Mouse (Mus musculus): Measurements from ENCODE around the gene Atp5f1. TPM values are rescaled to one million over a fixed set of nuclear protein-coding genes. Genes with fewer than 3 reads are reported as not detected.
"Not testable (repeated sequence)": the region's sequence is repeated elsewhere in the genome, so short reads cannot be mapped to it uniquely, and the experiment has no call there.

Gene Atp5f1
- polyA plus RNA-seq, 1 experiment from 2014 or later = 587 TPM

DNA sequence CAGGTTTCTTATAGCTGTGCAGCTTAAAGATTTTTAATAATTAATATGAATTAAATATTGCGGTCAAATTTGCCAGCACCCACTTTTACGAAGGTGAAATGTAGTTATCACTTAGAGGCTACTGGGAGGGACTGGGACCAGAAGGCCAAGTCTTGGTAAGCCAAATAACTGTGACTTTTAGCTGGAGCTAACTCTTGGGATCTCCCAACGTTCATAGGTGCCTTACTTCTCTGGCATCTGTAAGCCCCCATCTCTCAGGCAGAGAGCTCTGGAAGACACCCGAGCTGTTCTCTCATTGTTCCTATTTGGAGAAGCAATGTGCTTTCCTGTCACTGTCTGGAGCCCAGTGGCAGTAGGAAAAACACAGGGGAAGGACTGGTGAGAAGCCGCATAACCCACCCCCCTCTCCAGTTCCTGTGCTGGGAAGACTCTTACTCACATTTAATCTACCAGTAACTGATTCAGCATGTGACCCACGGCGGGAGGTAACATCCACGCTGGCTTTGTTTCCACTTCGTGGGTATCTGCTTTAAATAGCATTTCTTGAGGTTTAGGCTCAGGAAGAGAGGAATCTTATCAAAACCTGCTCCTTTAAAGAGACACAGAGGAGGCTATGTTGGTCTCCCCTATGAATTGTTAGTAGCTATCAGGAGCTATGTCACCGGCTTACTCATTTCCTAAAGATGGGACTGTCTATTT is 42.1 kb downstream of the Atp5f1 start:
- H3K4me2 ChIP-seq (replicated peaks; ENCODE audit: low read depth, low read length) = no peak overlapping the region
- 71% methylated on average over 10 of the region's 10 CpGs for WGBS

DNA sequence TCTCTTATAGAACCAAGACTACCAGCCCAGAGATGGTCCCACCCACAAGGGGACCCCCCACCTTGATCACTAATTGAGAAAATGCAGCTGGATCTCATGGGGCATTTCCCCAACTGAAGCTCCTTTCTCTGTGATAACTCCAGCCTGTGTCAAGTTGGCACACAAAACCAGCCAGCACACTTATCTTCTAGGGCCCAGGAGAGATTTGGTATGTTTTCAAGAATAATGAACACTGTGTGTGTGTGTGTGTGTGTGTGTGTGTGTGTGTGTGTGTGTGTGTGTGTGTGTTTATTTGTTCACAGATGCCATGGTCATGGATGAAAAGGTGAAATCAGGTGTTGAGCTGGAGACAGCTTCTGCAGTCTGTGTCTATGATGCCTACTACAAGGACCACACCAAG is 43.4 kb downstream of the Atp5f1 start:
- not testable (repeated sequence) for H3K9me3 ChIP-seq (ENCODE audit: low read length); H3K27ac ChIP-seq (ENCODE audit: low read length); H3K36me3 ChIP-seq (ENCODE audit: insufficient read depth, low read length); H3K9ac ChIP-seq (replicated peaks; ENCODE audit: low read length); H3K27me3 ChIP-seq (ENCODE audit: insufficient read depth, low read length); H3K4me3 ChIP-seq (ENCODE audit: low read length); H3K4me2 ChIP-seq (replicated peaks; ENCODE audit: low read depth, low read length); ATAC-seq (ENCODE audit: low FRiP score, low TSS enrichment); H3K4me1 ChIP-seq (ENCODE audit: insufficient read depth, low read length)

More for the DNA sequence above, 42.1 kb downstream of the Atp5f1 start:
- Histone ChIP-seq H3K27me3 (ENCODE audit: insufficient read depth, low read length) (no peaks in the 10 kb centered on the region), H3K9ac (replicated peaks; ENCODE audit: low read length) (no peak overlapping the region), H3K4me3 (ENCODE audit: low read length) (no peak overlapping the region), H3K4me1 (ENCODE audit: insufficient read depth, low read length) (peaks cover 3% of the 10 kb centered on the region; the same call in 1 of the 2 replicates), H3K36me3 (ENCODE audit: insufficient read depth, low read length) (no peaks in the 10 kb centered on the region), H3K9me3 (ENCODE audit: low read length) (no peaks in the 10 kb centered on the region), H3K27ac (ENCODE audit: low read length) (no peak overlapping the region)
- ATAC-seq (ENCODE audit: low FRiP score, low TSS enrichment) = no peak

DNA sequence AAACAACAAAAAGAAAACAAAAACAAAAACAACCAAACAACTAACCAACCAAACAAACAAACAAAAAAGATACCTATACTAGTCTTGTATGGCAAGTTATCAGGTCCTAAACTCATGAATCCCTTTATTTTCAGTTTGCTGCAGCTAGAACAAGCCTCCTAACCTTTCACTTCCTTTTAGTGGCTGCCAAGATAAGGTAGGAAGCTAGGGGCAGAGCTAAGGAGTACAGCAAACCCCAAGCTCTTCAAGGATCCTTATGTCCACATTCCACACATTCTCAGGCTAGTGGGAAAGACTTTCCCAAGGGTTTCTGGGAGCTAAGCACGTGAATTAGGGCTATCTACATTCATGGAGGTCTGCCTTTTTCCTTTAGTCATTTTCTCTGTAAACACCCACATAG is 44.6 kb downstream of the Atp5f1 start:
- Histone ChIP-seq H3K36me3 (ENCODE audit: insufficient read depth, low read length) (no peaks in the 10 kb centered on the region), H3K4me2 (replicated peaks; ENCODE audit: low read depth, low read length) (no peak overlapping the region), H3K4me1 (ENCODE audit: insufficient read depth, low read length) (peaks cover 3% of the 10 kb centered on the region; the same call in 1 of the 2 replicates), H3K9ac (replicated peaks; ENCODE audit: low read length) (no peak overlapping the region), H3K4me3 (ENCODE audit: low read length) (no peak overlapping the region), H3K9me3 (ENCODE audit: low read length) (no peaks in the 10 kb centered on the region), H3K27ac (ENCODE audit: low read length) (no peak overlapping the region), H3K27me3 (ENCODE audit: insufficient read depth, low read length) (no peaks in the 10 kb centered on the region)
- WGBS = 38% methylated on average over 1 of the region's 1 CpGs
- no peak for ATAC-seq (ENCODE audit: low FRiP score, low TSS enrichment)

DNA sequence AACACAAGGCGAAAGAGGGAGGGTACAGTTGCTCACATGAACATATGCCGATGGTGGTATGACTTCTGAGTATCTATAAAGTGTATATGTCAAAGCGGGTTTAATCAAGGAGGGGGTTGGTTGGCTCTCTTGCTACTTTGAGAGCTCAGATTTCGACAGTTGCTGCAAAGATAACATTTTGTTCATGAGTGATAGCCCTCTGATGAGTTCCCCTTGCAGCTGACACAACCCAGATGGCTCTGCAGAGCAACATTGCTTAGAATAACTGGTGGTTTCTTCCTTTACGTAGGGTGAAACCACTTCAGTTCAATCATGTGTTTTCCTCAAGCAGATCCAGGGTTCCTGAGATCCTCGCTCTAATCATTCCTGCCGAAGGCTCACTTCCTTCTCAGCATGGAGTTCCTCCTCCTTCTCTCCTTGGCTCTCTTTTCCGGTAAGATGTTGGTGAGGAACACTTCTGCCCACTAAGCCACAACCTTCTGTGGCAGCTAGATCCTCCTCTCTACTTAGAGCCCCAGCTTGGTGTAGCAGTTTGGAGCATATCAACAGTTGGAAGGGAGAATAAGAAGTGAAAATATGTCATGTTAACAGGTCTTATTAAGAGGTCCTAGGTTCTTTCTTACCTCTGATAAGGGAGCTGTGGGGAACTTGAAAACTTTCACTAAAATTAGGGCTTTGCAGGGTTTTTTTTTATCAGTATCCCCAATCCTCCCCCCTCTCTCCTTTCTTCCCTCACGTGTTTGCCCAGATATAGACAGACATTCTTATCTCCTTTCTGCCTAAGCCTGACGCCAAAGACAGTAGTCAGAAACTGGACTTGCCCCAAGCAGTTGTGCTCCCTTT is 45.8 kb downstream of the Atp5f1 start:
- Histone ChIP-seq H3K4me1 (ENCODE audit: insufficient read depth, low read length) (peaks cover 3% of the 10 kb centered on the region; the same call in 1 of the 2 replicates), H3K36me3 (ENCODE audit: insufficient read depth, low read length) (no peaks in the 10 kb centered on the region), H3K27me3 (ENCODE audit: insufficient read depth, low read length) (no peaks in the 10 kb centered on the region), H3K4me2 (replicated peaks; ENCODE audit: low read depth, low read length) (no peak overlapping the region), H3K27ac (ENCODE audit: low read length) (no peak overlapping the region), H3K9me3 (ENCODE audit: low read length) (no peaks in the 10 kb centered on the region), H3K9ac (replicated peaks; ENCODE audit: low read length) (no peak overlapping the region), H3K4me3 (ENCODE audit: low read length) (no peak overlapping the region)
- no peak for ATAC-seq (ENCODE audit: low FRiP score, low TSS enrichment)
- WGBS = 40% methylated on average over 10 of the region's 10 CpGs

DNA sequence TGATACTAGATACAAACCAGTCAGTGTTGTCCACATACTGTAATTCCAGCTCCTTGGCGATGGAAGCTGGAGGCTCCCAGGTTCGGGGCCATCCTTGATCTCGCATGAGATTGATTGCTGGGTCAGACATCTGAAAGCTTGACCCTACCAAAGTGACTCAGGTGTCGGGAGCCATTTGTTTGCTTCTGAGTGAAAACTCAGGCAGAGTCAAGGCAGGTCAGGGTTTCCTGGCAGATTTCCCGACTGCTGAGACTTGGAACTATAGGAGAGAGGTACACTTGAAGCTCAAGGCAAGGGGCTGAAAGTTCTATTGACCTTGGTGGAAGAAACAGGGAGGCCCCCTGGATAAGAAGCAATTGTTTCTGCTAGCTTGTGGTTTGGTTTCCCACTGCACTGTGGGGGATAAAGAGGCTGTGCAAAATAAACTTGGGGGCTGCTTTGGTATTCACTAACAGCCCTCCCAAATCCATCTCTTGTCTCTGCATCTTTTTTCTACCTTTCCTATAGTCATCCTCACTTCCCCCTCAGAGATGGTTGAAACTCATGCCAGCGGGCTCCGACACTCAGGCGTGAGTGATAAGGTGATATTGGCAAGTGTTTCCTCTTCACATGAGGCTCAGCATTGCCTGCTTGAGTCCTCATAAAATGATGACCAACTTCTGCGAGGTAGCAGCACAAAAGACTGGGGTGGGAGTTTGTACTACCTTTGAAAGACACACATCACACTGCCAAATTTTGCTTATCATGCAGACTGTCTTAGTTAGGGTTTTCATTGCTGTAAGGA is 47.6 kb downstream of the Atp5f1 start:
- 50% methylated on average over 9 of the region's 9 CpGs for WGBS

DNA sequence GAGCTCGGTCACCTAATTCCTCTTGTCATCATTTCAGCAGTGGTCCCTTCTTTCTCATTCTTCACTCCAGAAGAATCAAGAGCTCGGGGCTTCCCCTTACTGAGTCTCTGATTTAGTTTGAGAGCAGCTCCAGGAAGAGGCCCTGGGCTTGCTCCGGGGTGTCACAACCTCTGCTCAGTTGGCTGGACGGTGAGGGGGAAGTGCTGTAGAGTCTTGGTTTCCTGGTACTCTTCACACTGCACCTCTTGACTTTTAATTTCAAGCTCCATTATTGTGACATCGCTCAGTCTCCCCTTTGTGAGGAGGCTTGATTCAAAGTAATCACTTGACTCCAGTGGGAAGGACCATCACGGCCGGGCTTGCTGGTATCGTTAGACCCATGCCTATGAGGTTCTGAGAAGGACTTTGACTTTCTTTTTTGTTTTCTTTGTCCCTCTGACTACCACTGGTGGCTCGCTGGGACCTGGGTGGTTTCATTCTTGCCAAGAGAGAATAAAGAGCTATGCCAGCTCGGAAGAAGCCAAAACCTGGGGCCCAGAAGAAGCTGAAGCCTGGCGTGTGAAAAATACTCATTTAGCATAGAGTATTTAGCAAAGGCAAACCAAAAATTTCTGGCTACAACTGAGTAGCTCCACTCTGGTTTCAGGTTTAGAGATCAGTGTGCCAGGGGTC is 49.2 kb downstream of the Atp5f1 start:
- no peak overlapping the region for H3K4me2 ChIP-seq (replicated peaks; ENCODE audit: low read depth, low read length)
- no peaks in the 10 kb centered on the region for H3K9me3 ChIP-seq (ENCODE audit: low read length)
- H3K27ac ChIP-seq (ENCODE audit: low read length) = no peak overlapping the region
- no peaks in the 10 kb centered on the region for H3K36me3 ChIP-seq (ENCODE audit: insufficient read depth, low read length)
- peaks cover 3% of the 10 kb centered on the region; the same call in 1 of the 2 replicates for H3K4me1 ChIP-seq (ENCODE audit: insufficient read depth, low read length)
- no peaks in the 10 kb centered on the region for H3K27me3 ChIP-seq (ENCODE audit: insufficient read depth, low read length)
- 84% methylated on average over 11 of the region's 11 CpGs for WGBS
- H3K9ac ChIP-seq (replicated peaks; ENCODE audit: low read length) = no peak overlapping the region
- no peak for ATAC-seq (ENCODE audit: low FRiP score, low TSS enrichment)
- H3K4me3 ChIP-seq (ENCODE audit: low read length) = no peak overlapping the region

More for the DNA sequence above, 47.6 kb downstream of the Atp5f1 start:
- H3K9ac ChIP-seq (replicated peaks; ENCODE audit: low read length) = no peak overlapping the region
- H3K4me1 ChIP-seq (ENCODE audit: insufficient read depth, low read length) = peaks cover 3% of the 10 kb centered on the region; the same call in 1 of the 2 replicates
- H3K4me3 ChIP-seq (ENCODE audit: low read length) = no peak overlapping the region
- H3K9me3 ChIP-seq (ENCODE audit: low read length) = no peaks in the 10 kb centered on the region
- no peaks in the 10 kb centered on the region for H3K27me3 ChIP-seq (ENCODE audit: insufficient read depth, low read length)
- H3K4me2 ChIP-seq (replicated peaks; ENCODE audit: low read depth, low read length) = no peak overlapping the region
- ATAC-seq (ENCODE audit: low FRiP score, low TSS enrichment) = no peak
- no peaks in the 10 kb centered on the region for H3K36me3 ChIP-seq (ENCODE audit: insufficient read depth, low read length)
- H3K27ac ChIP-seq (ENCODE audit: low read length) = no peak overlapping the region

DNA sequence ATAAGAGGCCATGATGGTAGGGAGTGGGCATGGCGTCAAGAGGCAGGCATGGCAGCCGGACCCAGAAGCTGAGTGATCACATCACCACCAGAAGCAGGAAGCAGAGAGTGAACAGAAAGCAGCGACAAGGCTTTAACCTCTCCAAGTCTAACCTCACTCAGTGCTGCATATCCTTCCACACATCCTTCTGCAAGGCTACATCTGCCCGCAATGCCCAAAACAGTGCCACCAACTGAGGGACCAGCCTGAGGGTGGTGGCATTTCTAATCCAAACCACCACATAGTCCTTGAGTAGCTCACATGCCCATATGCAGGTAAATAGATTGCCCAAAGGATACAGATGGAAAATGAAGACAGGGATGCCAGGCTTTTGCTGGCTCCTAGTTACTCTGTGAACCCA is 50.9 kb downstream of the Atp5f1 start:
- Histone ChIP-seq H3K4me1 (ENCODE audit: insufficient read depth, low read length) (peaks cover under 1% of the 10 kb centered on the region; the same call in 1 of the 2 replicates), H3K9ac (replicated peaks; ENCODE audit: low read length) (no peak overlapping the region), H3K27me3 (ENCODE audit: insufficient read depth, low read length) (no peaks in the 10 kb centered on the region), H3K36me3 (ENCODE audit: insufficient read depth, low read length) (no peaks in the 10 kb centered on the region), H3K27ac (ENCODE audit: low read length) (no peak overlapping the region), H3K4me3 (ENCODE audit: low read length) (no peak overlapping the region), H3K9me3 (ENCODE audit: low read length) (no peaks in the 10 kb centered on the region), H3K4me2 (replicated peaks; ENCODE audit: low read depth, low read length) (no peak overlapping the region)
- ATAC-seq (ENCODE audit: low FRiP score, low TSS enrichment) = no peak
- 92% methylated on average over 4 of the region's 4 CpGs for WGBS

DNA sequence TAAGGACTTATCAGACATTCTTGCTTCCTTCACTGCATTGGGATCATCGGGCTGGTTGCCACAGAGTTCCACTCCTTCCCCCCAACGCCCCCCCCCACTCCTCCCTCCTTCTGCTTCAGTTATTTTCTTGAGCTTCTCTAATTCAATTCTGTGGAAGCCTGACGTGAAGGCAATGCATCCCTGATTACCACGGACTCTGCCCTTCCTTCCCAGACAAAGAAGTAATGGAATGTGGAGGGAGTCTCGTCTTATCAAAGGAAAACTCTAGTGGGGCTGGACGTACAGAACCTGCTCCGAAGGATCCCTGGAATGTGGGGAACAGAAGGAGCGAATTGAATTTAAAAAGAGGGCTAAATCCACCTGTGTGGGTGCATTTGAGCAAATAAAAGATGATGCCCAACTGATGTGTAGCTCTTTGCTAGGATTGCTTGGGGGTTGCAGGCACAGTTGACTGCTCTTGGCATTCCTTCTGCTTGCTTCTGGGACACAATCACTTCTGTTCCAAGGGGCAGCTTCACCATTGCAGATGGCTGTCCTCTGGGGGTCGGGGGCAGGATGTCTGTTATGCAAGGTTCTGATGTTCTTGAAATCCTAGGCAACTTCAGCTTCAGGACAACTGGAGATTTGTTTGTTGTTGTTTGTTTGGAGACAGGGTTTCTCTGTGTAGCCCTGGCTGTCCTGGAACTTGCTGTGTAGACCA is 51.8 kb downstream of the Atp5f1 start:
- H3K4me2 ChIP-seq (replicated peaks; ENCODE audit: low read depth, low read length) = no peak overlapping the region
- H3K27me3 ChIP-seq (ENCODE audit: insufficient read depth, low read length) = no peaks in the 10 kb centered on the region
- H3K4me1 ChIP-seq (ENCODE audit: insufficient read depth, low read length) = no peaks in the 10 kb centered on the region
- no peak overlapping the region for H3K9ac ChIP-seq (replicated peaks; ENCODE audit: low read length)
- no peak for ATAC-seq (ENCODE audit: low FRiP score, low TSS enrichment)
- no peak overlapping the region for H3K4me3 ChIP-seq (ENCODE audit: low read length)
- H3K36me3 ChIP-seq (ENCODE audit: insufficient read depth, low read length) = no peaks in the 10 kb centered on the region
- H3K27ac ChIP-seq (ENCODE audit: low read length) = no peak overlapping the region
- 53% methylated on average over 8 of the region's 9 CpGs for WGBS
- H3K9me3 ChIP-seq (ENCODE audit: low read length) = no peaks in the 10 kb centered on the region

DNA sequence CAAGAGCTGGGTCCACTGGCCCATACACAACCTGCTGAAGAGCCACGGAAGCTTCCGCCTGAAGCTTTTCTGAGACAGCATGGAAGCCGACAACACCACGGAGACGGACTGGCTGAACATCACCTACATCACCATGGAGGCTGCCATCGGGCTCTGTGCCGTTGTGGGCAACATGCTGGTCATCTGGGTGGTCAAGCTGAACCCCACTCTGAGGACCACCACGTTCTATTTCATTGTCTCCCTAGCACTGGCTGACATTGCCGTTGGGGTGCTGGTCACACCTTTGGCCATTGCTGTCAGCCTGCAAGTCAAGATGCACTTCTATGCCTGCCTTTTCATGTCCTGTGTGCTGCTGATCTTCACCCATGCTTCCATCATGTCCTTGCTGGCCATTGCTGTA is 55.2 kb downstream of the Atp5f1 start:
- no peak overlapping the region for H3K4me3 ChIP-seq (ENCODE audit: low read length)
- no peak overlapping the region for H3K27ac ChIP-seq (ENCODE audit: low read length)
- no peaks in the 10 kb centered on the region for H3K4me1 ChIP-seq (ENCODE audit: insufficient read depth, low read length)
- ATAC-seq (ENCODE audit: low FRiP score, low TSS enrichment) = no peak
- 89% methylated on average over 9 of the region's 9 CpGs for WGBS
- no peaks in the 10 kb centered on the region for H3K36me3 ChIP-seq (ENCODE audit: insufficient read depth, low read length)
- H3K27me3 ChIP-seq (ENCODE audit: insufficient read depth, low read length) = 0 out of 2 replicates have a peak, but pooled peaks cover 2% of the 10 kb centered on the region
- no peak overlapping the region for H3K4me2 ChIP-seq (replicated peaks; ENCODE audit: low read depth, low read length)
- H3K9ac ChIP-seq (replicated peaks; ENCODE audit: low read length) = no peak overlapping the region
- H3K9me3 ChIP-seq (ENCODE audit: low read length) = no peaks in the 10 kb centered on the region
